Mouse (Mus musculus) kidney, embryonic 16.5 days (tissue): Measurements from ENCODE around the gene Fermt3. TPM values are rescaled to one million over a fixed set of nuclear protein-coding genes. Genes with fewer than 3 reads are reported as not detected.
"Not testable (repeated sequence)": the region's sequence is repeated elsewhere in the genome, so short reads cannot be mapped to it uniquely, and the experiment has no call there.

ENCODE experiments used
- ATAC-seq: fragments of 200-750 bp; cut with Nextera tagmentation; 2 replicates; pipeline ENCODE4 v1.8.0; 2017; ENCODE audit warnings: moderate TSS enrichment; ENCODE audit not compliant: low FRiP score, low TSS enrichment
- H3K27ac ChIP-seq: fragments of 300-500 bp; sonication (generic); 2 replicates; pipeline ENCODE4 v1.5.1; 2014; ENCODE audit warnings: low read length
- H3K27me3 ChIP-seq: fragments of 300-500 bp; sonication (generic); 2 replicates; pipeline ENCODE4 v1.6.1; 2014; ENCODE audit warnings: low read length, control low read depth, mixed read lengths; ENCODE audit not compliant: insufficient read depth
- H3K36me3 ChIP-seq: fragments of 300-500 bp; sonication (generic); 2 replicates; pipeline ENCODE4 v1.6.1; 2014; ENCODE audit warnings: low read length, control low read depth, mixed read lengths; ENCODE audit not compliant: insufficient read depth
- H3K4me1 ChIP-seq: fragments of 300-500 bp; sonication (generic); 2 replicates; pipeline ENCODE4 v1.6.1; 2014; ENCODE audit warnings: low read length, control low read depth, mixed read lengths; ENCODE audit not compliant: insufficient read depth
- H3K4me2 ChIP-seq: fragments of 300-500 bp; sonication (generic); replicated peaks from 2 replicates; pipeline ENCODE4 v1.6.1; 2014; ENCODE audit warnings: low read depth, low read length
- H3K4me3 ChIP-seq: fragments of 300-500 bp; sonication (generic); 2 replicates; pipeline ENCODE4 v1.5.1; 2014; ENCODE audit warnings: mild to moderate bottlenecking, low read length
- H3K9ac ChIP-seq: fragments of 300-500 bp; sonication (generic); replicated peaks from 2 replicates; pipeline ENCODE4 v1.6.1; 2014; ENCODE audit warnings: low read length
- H3K9me3 ChIP-seq: fragments of 300-500 bp; sonication (generic); 2 replicates; pipeline ENCODE4 v1.6.1; 2016; ENCODE audit warnings: low read length, control low read depth
- WGBS: fragments of 180-500 bp; shearing (Covaris S2); extraction: QIAGEN DNeasy Blood & Tissue Kit; methylation state at CpG from one replicate; pipeline ENCODE4 v1.1.7; 2014; 5-methylcytosine and 5-hydroxymethylcytosine counted together
- polyA plus RNA-seq: library from polyadenylated mRNA; unstranded; fragments of >200 nt; fragmentation: Nextera tagmentation; extraction: Ambion mirVana; gene quantifications from 2 replicates; pipeline ENCODE4 v1.2.1, GENCODE M21; 2015

Gene Fermt3
- polyA plus RNA-seq, 1 experiment from 2014 or later: 5.7 TPM

- Histone ChIP-seq H3K4me1 (peaks cover 31% of the 10 kb centered on the region), H3K4me2 (peak overlapping the region; percentile 79)
- under 1% methylated on average over 15 of the region's 15 CpGs for WGBS
Observed at GRCm38 (mm10) chr19:7057722-7058207, 38.5 kb upstream of the Fermt3 start.

GRCm38 (mm10) chr19:7057126-7057721 is 38.0 kb upstream of the Fermt3 start:
- peak; percentile 24 for ATAC-seq
- Histone ChIP-seq H3K9me3 (no peaks in the 10 kb centered on the region), H3K9ac (peak overlapping the region; percentile 67), H3K4me1 (peaks cover 31% of the 10 kb centered on the region), H3K4me2 (peak overlapping the region; percentile 79), H3K27ac (peak overlapping the region; percentile 70), H3K4me3 (peak overlapping the region; percentile 60), H3K36me3 (no peaks in the 10 kb centered on the region), H3K27me3 (no peaks in the 10 kb centered on the region)
- WGBS: 2% methylated on average over 16 of the region's 16 CpGs

More at GRCm38 (mm10) chr19:7057722-7058207, 38.5 kb upstream of the Fermt3 start:
- Histone ChIP-seq H3K4me3 (peak overlapping the region; percentile 60), H3K9me3 (no peaks in the 10 kb centered on the region), H3K27ac (peak overlapping the region; percentile 70), H3K9ac (peak overlapping the region; percentile 67), H3K36me3 (no peaks in the 10 kb centered on the region), H3K27me3 (no peaks in the 10 kb centered on the region)
- peak; percentile 80 for ATAC-seq

- peak; percentile 62 for ATAC-seq
- WGBS: under 1% methylated on average over 72 of the region's 72 CpGs
- peak within 1 kb of the TSS; percentile 60 for H3K4me3 ChIP-seq
- no peaks in the 10 kb centered on the region for H3K9me3 ChIP-seq
- no peaks in the 10 kb centered on the region for H3K36me3 ChIP-seq
- H3K27ac ChIP-seq: peak within 1 kb of the TSS; percentile 70
- peak within 1 kb of the TSS; percentile 67 for H3K9ac ChIP-seq
- peaks cover 31% of the 10 kb centered on the region for H3K4me1 ChIP-seq
- peak within 1 kb of the TSS; percentile 79 for H3K4me2 ChIP-seq
- no peaks in the 10 kb centered on the region for H3K27me3 ChIP-seq
Observed at GRCm38 (mm10) chr19:7056248-7057087, 37.2 kb upstream of the Fermt3 start, which contains the start of gene Macrod1. Gene Macrod1, plus strand, starts transcription at chr19:7056810.

- H3K9ac ChIP-seq: no peak overlapping the region
- no peak overlapping the region for H3K4me2 ChIP-seq
- 53% methylated on average over 3 of the region's 3 CpGs for WGBS
- H3K4me1 ChIP-seq: peaks cover 31% of the 10 kb centered on the region
- H3K27ac ChIP-seq: 0 out of 2 replicates have a peak overlapping the region, but pooled peaks have one; percentile 17
- no peaks in the 10 kb centered on the region for H3K27me3 ChIP-seq
- H3K36me3 ChIP-seq: no peaks in the 10 kb centered on the region
- ATAC-seq: no peak
- no peak overlapping the region for H3K4me3 ChIP-seq
- H3K9me3 ChIP-seq: no peaks in the 10 kb centered on the region
Observed at GRCm38 (mm10) chr19:7055173-7055572, 35.9 kb upstream of the Fermt3 start.

- H3K27ac ChIP-seq: 0 out of 2 replicates have a peak overlapping the region, but pooled peaks have one; percentile 17
- H3K4me2 ChIP-seq: no peak overlapping the region
- H3K27me3 ChIP-seq: no peaks in the 10 kb centered on the region
- H3K9ac ChIP-seq: no peak overlapping the region
- no peaks in the 10 kb centered on the region for H3K36me3 ChIP-seq
- no peak overlapping the region for H3K4me3 ChIP-seq
- H3K9me3 ChIP-seq: no peaks in the 10 kb centered on the region
- 33% methylated on average over 10 of the region's 10 CpGs for WGBS
- ATAC-seq: no peak
- H3K4me1 ChIP-seq: peaks cover 31% of the 10 kb centered on the region
Observed at GRCm38 (mm10) chr19:7054772-7055171, 35.5 kb upstream of the Fermt3 start.

GRCm38 (mm10) chr19:7053382-7053781 is 34.1 kb upstream of the Fermt3 start:
- H3K27ac ChIP-seq, H3K9ac ChIP-seq, H3K4me3 ChIP-seq, H3K9me3 ChIP-seq, H3K27me3 ChIP-seq, ATAC-seq, H3K36me3 ChIP-seq, H3K4me2 ChIP-seq: not testable (repeated sequence)
- peaks cover 29% of the 10 kb centered on the region for H3K4me1 ChIP-seq
- 77% methylated on average over 4 of the region's 4 CpGs for WGBS

- no peak overlapping the region for H3K4me3 ChIP-seq
- WGBS: 24% methylated on average over 4 of the region's 4 CpGs
- H3K9me3 ChIP-seq: no peaks in the 10 kb centered on the region
- no peak overlapping the region for H3K4me2 ChIP-seq
- H3K9ac ChIP-seq: no peak overlapping the region
- no peaks in the 10 kb centered on the region for H3K36me3 ChIP-seq
- H3K27ac ChIP-seq: no peak overlapping the region
- no peaks in the 10 kb centered on the region for H3K27me3 ChIP-seq
- no peak for ATAC-seq
- peaks cover 5% of the 10 kb centered on the region; the same call in 1 of the 2 replicates for H3K4me1 ChIP-seq
Observed at GRCm38 (mm10) chr19:7044706-7045105, 25.4 kb upstream of the Fermt3 start.

- Histone ChIP-seq H3K27ac (no peak overlapping the region), H3K4me2 (no peak overlapping the region), H3K27me3 (no peaks in the 10 kb centered on the region), H3K9me3 (no peaks in the 10 kb centered on the region), H3K36me3 (no peaks in the 10 kb centered on the region), H3K4me3 (no peak overlapping the region), H3K9ac (no peak overlapping the region), H3K4me1 (peaks cover 5% of the 10 kb centered on the region; the same call in 1 of the 2 replicates)
- no peak for ATAC-seq
- 51% methylated on average over 4 of the region's 4 CpGs for WGBS
Observed at GRCm38 (mm10) chr19:7044279-7044678, 25.0 kb upstream of the Fermt3 start.

- H3K4me1 ChIP-seq: peaks cover 19% of the 10 kb centered on the region; the same call in 1 of the 2 replicates
- peak overlapping the region; percentile 81; the same call in 1 of the 2 replicates for H3K9ac ChIP-seq
- 90% methylated on average over 2 of the region's 2 CpGs for WGBS
- no peak overlapping the region for H3K27ac ChIP-seq
- no peak for ATAC-seq
- H3K36me3 ChIP-seq: no peaks in the 10 kb centered on the region
- H3K9me3 ChIP-seq: no peaks in the 10 kb centered on the region
- no peak overlapping the region; the same call in 1 of the 2 replicates for H3K4me2 ChIP-seq
- no peaks in the 10 kb centered on the region for H3K27me3 ChIP-seq
- peak overlapping the region; percentile 60; the same call in 1 of the 2 replicates for H3K4me3 ChIP-seq
Observed at GRCm38 (mm10) chr19:7041171-7041570, 21.9 kb upstream of the Fermt3 start.
